Mouse (Mus musculus): ENCODE data around the gene Bloc1s3.

Bloc1s3 gene

GRCm38 (mm10) chr7:19508150-19508923 lies at the start of gene Bloc1s3, which contains the start of gene Trappc6a:
TSS of gene Bloc1s3 (minus strand) at chr7:19508367.
TSS of gene Trappc6a (plus strand) at chr7:19508395.
- DNase-seq (ENCODE audit: low spot score in 2 of 2): peak; percentile 94 to 95

DNA sequence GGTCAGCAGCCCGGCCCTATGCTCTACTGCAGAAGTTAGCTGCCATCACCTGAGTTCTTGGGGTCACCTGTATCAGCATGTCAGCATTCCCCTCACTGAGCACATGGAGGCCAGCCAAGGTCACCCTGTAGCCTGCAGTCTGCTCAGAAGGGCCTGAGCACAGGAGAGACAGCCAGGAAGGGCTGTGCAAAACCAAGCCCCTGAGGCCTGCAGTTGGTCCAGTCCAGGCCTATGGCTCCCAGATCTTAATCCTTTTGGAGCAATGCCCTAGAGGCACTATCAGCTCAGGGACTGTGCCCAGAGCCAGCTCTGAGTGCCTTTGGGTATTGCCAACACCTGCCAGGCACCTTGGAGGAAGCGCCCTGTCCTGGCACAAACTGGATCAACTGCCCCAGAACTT lies 48.9 kb upstream of the Bloc1s3 start:
- no peak for DNase-seq (ENCODE audit: low spot score in 2 of 2)

DNA sequence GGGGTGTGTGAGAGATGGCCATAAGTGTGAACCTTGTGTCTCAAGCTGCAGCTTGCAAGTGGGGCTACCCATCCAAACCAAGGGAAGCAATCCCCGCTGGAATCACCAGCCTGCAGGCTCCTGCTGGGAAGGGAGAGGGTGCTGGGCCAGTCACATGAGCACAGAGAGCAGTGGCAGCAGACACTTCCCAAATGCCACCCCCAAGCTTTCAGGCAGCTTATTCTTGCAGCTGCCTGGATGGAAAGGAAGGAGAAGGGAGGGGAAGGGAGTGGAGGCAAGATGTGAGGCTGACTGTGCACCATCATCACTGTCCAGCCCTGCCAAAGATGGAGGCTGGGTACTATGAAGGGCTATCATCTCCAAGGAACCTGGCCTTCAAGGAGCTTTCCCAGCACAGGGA lies 46.0 kb upstream of the Bloc1s3 start:
- peak; percentile 67 to 80 for DNase-seq (ENCODE audit: low spot score in 2 of 2)

DNA sequence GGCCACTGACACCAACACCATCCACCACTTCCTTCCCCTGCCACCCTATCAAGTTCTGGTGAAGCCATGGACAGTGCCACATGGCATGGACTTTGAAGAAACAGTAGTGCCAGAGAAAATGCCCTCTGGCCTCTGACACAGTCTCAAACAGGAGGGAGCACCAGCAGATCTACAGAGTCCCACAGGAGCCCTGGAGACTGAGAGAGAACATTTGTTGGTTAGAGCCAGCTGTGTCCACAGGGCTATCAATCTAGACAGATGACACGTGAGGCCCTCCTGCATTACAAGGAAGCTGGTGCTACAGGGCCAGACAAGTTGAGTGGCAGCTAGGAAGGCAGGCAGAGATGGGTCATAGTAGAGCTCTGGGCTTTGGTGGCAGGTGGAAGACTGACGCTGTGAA lies 44.3 kb upstream of the Bloc1s3 start:
- no peak for DNase-seq (ENCODE audit: low spot score in 2 of 2)

GRCm38 (mm10) chr7:19551634-19552033 lies 43.5 kb upstream of the Bloc1s3 start:
- no peak for DNase-seq (ENCODE audit: low spot score in 2 of 2)

GRCm38 (mm10) chr7:19549394-19549793 lies 41.2 kb upstream of the Bloc1s3 start:
- no peak for DNase-seq (ENCODE audit: low spot score in 2 of 2)

DNA sequence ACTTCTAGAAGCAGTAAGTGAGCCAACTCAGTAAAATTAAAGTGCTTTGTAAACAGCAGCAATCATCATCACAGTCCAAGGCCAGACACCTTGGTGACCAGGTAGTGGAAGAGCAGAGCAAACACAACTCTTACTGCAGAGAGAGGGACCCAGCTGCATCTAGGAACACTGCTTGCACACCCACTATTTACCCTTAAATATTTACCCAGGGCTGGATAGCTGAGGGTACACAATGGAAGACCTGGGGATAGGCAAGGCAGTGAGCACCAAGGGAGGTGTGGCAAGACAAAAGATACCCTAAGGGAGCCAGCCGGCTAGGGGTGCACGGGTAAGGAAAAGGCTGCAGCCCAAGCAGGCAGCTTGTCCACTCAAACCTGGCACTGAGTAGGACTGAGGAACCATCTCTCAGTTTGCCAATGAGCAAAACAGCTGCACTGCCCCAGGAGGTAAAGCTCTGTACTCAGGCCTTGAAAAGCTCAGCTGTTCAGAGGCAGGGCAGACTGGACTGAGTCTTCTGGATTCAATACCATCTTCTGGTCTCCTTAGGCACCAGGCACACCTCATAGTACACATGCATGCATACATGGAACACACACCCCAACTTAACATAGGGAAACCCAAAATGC lies 39.3 kb upstream of the Bloc1s3 start:
- no peak for DNase-seq (ENCODE audit: low spot score in 2 of 2)

GRCm38 (mm10) chr7:19546007-19546406 lies 37.8 kb upstream of the Bloc1s3 start:
- no peak for DNase-seq (ENCODE audit: low spot score in 2 of 2)

- DNase-seq (ENCODE audit: low spot score in 2 of 2): no peak
Observed at GRCm38 (mm10) chr7:19543584-19543983, 35.4 kb upstream of the Bloc1s3 start.

- peak in 1 of 2 experiments; percentile 31 for DNase-seq (ENCODE audit: low spot score in 2 of 2)
Observed at GRCm38 (mm10) chr7:19542155-19542691, 34.1 kb upstream of the Bloc1s3 start.

GRCm38 (mm10) chr7:19541681-19542154 lies 33.6 kb upstream of the Bloc1s3 start:
- no peak for DNase-seq (ENCODE audit: low spot score in 2 of 2)

- no peak for DNase-seq (ENCODE audit: low spot score in 2 of 2)
Observed at GRCm38 (mm10) chr7:19540771-19541566, 32.8 kb upstream of the Bloc1s3 start.

DNA sequence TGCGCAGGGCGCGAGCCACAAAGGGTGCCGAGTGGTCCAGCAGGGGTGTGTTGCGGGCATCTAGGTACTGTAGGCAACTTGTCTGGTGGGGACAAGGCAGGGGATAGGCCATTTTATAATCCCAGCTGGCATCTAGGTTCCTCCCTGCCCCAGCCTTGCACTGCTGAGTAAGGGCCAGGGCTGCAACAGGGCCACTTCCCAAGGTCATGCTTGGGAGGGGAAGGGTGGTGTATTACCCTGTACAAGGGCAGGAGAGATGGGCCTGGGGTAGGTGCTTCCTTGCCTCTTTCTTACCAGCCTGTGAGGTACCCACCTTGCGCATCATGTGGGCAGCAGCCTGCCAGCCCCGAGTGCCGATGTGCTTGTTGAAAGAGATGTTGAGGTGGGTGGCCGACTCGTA lies 26.5 kb upstream of the Bloc1s3 start:
- no peak for DNase-seq (ENCODE audit: low spot score in 2 of 2)

DNA sequence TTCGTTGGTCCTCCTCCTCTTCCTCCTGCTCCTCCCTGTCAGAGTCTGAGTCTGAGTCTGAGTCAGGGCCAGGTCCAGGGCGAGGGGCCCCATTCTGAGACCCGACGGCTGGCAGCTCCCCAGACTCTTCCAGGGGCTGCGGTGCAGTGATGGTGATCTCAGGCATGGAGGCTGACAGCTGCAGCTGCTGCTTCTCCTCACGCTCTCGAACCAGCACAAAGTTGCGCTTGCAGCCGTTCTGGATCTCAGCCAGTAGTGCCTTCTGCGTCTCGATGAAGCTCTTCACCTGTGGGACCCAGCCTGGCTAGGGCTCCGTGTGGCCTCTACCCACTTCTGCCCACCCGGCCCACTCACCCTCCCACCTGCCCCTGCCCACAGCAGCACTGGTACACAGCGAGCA lies 24.1 kb upstream of the Bloc1s3 start:
- DNase-seq (ENCODE audit: low spot score in 2 of 2): no peak

DNA sequence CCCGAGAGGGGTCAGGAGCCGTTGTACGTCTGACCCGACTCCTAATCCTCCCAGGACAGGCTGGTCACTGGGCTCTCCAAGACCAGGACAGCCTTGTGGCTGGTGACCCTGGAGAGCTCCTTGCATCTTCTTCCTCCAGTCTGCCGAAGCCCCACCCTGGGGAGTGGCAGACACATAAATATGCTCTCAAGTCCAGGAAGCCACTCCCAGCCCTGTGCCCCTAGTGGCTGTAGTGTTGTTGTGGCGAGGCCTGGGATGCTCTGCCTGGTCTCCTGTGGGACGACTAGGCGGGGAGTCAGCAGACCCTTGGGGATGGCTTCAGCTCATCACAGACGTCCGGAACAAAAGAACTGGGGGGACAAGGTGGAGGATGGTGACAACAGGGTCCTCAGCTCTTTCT lies 22.9 kb upstream of the Bloc1s3 start:
- no peak for DNase-seq (ENCODE audit: low spot score in 2 of 2)

DNA sequence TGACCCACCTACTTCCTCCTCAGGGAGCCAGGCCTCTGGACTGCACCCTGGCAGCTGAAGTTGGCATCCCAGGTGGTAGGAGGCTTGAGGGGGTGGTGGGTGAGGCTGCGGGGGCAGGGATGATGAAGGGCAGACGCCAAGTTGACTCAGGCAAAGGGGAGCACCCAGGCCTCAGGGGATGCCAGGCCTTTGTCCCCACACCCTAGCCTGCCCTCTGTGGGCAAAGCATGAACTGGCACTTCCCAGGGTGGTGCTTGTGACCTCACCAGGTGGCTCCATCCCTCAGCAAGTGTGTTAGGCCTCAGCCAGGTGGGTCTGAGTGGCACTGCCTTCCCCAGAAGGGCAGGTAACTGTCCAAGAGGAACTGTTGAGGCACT lies 16.9 kb upstream of the Bloc1s3 start:
- no peak for DNase-seq (ENCODE audit: low spot score in 2 of 2)

- no peak for DNase-seq (ENCODE audit: low spot score in 2 of 2)
Observed at GRCm38 (mm10) chr7:19524420-19525104, 16.4 kb upstream of the Bloc1s3 start.

DNA sequence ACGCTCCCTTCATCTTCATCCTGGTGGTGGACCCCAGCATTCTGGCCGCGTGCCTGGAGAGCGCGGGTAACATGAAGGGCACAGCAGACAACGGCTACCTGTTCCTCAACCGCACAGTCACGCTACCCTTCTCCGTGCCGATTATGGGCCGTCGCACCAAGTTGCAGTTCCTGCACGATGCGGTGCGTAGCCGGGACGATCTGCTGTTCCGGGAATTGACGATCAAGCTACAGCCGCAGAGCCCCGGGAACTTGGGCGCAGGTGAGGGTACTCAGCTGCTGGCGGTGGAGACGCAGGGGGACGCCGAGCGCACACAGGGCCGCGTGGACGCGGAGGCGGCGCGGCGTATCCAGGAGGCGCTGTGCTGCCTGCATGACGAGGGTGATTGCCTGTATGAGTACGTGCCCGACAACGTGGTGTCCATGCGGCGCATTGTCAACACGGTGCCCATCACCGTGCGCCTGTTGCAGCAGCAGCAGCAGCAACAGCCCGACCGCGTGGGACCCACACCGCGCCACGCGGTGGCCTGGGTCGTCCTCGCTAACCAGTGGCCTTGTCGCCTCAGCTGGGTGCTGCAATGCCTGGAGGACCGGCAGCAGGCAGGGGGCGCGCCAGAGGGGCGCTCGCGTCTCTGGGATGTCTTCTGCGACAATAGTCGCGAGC lies 15.7 kb upstream of the Bloc1s3 start:
- DNase-seq (ENCODE audit: low spot score in 2 of 2): peak; percentile 67 to 74

DNA sequence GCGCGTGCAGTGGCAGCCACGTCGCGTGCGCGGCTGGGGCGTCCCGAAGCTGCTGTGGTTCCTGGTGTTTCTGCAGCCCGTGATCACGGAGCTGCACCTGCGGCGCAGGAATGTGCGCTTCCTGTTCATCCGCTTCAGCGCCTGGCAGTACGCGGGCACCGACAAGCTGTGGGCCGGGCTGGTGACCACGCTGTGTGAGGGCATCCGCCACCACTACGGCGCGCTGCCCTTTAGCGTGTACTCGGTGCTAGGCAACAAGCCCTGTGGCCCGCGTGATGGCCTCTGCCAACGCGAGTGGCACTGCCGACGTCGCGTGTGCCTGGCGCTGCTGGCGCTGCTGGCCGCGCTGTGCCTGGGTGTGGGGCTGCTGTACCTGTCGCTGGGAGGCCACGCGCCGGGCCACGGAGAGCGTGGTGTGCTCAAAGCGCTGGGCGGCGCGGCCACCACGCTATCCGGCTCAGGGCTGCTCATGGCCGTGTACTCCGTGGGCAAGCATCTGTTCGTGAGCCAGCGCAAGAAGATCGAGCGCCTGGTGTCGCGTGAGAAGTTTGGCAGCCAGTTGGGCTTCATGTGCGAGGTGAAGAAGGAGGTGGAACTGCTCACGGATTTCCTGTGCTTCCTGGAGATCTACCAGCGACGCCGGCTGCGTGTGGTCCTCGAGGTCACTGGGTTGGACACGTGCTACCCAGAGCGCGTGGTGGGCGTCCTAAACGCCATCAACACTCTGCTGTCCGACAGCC lies 15.0 kb upstream of the Bloc1s3 start:
- peak in 1 of 2 experiments; percentile 42 for DNase-seq (ENCODE audit: low spot score in 2 of 2)

- no peak for DNase-seq (ENCODE audit: low spot score in 2 of 2)
Observed at GRCm38 (mm10) chr7:19520032-19520431, 11.9 kb upstream of the Bloc1s3 start.

All from frontal cortex, postnatal 36 days (tissue).